Mouse (Mus musculus): Measurements from ENCODE around the gene Ankrd54. TPM values are rescaled to one million over a fixed set of nuclear protein-coding genes. Genes with fewer than 3 reads are reported as not detected.

The Ankrd54 gene
- polyA plus RNA-seq, 1 experiment from 2014 or later: 22.5 TPM

DNA sequence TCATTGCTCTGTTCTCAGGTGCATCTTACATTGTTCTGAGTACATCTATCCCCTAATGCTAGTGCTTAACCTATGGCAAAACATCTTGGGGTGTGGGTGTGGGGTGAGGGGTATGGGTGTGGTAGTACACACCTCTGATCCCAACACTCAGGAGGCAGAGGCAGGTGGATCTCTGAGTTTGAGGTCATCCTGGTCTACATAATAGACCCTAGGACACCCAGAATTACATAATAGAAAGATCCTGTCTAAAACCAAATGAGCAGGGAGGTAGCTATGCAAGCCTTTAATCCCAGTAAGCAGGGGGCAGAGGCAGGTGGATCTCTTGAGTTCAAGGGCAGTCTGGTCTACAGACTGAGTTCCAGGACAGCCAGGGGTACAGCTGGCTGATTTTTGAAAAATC, 11.1 kb upstream of the Ankrd54 start:
- no peaks in the 10 kb centered on the region for H3K9me3 ChIP-seq (ENCODE audit: low read length)
- H3K4me1 ChIP-seq (ENCODE audit: insufficient read depth): peaks cover 9% of the 10 kb centered on the region
- no peaks in the 10 kb centered on the region for H3K27me3 ChIP-seq (ENCODE audit: insufficient read depth, low read length)
- H3K27ac ChIP-seq (ENCODE audit: low read depth): no peak overlapping the region
- ATAC-seq (no peak), DNase-seq (no peak)
- H3K36me3 ChIP-seq (replicated peaks; ENCODE audit: insufficient read depth, low read length): peaks cover 24% of the 10 kb centered on the region
- no peak for TF ChIP-seq EP300 (IDR thresholded peaks at IDR 0.05; ENCODE audit: low read depth)
- no peak for TF ChIP-seq CTCF (IDR thresholded peaks at IDR 0.05; ENCODE audit: low read depth)
- no peak overlapping the region for H3K9ac ChIP-seq (replicated peaks)
- no peak overlapping the region for H3K4me3 ChIP-seq (ENCODE audit: low read depth, low read length)
- no peak overlapping the region for H3K4me2 ChIP-seq (ENCODE audit: low read depth, low read length)

DNA sequence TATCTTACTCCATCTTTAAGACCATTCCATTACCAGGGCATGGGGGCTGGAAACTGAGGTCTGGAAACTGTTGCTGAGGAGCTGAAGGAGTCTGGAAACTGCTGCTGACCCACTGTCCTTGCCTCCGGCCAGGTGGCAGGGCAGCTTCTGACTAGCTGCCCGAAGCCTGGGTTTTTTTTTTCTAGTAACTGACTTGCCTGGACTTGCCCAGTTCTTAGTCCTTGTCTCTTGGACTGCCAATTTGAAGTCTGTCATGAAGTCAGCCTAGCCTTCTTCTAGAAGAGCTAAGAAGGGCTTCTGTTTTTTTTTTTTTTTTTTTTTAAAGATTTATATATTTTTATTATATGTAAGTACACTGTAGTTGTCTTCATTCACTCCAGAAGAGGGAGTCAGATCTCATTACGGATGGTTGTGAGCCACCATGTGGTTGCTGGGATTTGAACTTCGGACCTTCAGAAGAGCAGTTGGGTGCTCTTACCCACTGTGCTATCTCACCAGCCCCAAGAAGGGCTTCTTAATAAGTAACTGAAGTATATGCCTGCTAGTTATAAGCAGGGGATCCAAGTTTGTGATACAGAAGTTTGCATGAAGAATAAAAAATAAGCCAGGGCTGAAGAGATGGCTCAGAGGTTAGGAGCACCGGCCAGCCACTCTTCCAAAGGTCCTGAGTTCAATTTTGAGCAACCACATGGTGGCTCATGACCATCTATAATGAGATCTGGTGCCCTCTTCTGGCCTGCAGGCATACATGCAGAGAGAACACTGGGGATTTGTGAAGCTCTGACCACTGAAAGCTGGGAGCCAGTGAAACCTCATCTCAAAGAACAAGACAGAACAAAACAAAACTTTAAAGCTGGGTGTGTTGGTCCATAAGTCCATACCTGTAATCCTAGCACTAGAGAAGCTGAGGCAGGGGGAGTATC, 8.7 kb upstream of the Ankrd54 start:
- Histone ChIP-seq H3K36me3 (replicated peaks; ENCODE audit: insufficient read depth, low read length) (peaks cover 2% of the 10 kb centered on the region; the same call in 1 of the 2 replicates), H3K9me3 (ENCODE audit: low read length) (no peaks in the 10 kb centered on the region), H3K27me3 (ENCODE audit: insufficient read depth, low read length) (no peaks in the 10 kb centered on the region), H3K9ac (replicated peaks) (no peak overlapping the region), H3K4me3 (ENCODE audit: low read depth, low read length) (no peak overlapping the region), H3K27ac (ENCODE audit: low read depth) (no peak overlapping the region), H3K4me1 (ENCODE audit: insufficient read depth) (peaks cover 27% of the 10 kb centered on the region), H3K4me2 (ENCODE audit: low read depth, low read length) (no peak overlapping the region)
- no peak for DNase-seq
- TF ChIP-seq EP300 (IDR thresholded peaks at IDR 0.05; ENCODE audit: low read depth): no peak
- peak; percentile 88 for TF ChIP-seq CTCF (IDR thresholded peaks at IDR 0.05; ENCODE audit: low read depth)
- peak; percentile 30; the same call in 1 of the 2 replicates for ATAC-seq
- 65% methylated on average over 5 of the region's 5 CpGs for WGBS (ENCODE audit: insufficient replicate concordance)

DNA sequence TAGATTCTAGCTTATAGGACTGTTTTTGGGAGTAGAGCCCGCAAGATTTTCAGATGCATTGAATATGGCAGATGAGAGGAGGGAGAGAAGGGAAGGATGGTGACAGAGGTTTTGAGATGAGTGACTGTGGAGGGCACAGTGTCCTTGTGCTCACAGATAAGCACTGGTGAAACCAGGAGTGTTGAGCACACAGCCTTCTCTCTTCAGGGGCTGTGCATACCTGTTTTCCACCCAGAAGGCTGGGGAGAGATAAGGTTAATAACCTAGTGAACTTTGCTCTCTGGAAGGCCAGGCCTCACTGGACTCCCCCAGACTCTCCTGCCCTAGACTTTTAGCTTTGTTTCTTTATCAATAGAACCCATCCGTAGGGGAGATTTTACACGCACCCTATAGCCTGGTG, 5.7 kb upstream of the Ankrd54 start:
- Histone ChIP-seq H3K4me2 (ENCODE audit: low read depth, low read length) (no peak overlapping the region), H3K36me3 (replicated peaks; ENCODE audit: insufficient read depth, low read length) (no peaks in the 10 kb centered on the region), H3K9ac (replicated peaks) (no peak overlapping the region; the same call in 1 of the 2 replicates), H3K27ac (ENCODE audit: low read depth) (peak overlapping the region; percentile 26), H3K9me3 (ENCODE audit: low read length) (no peaks in the 10 kb centered on the region), H3K27me3 (ENCODE audit: insufficient read depth, low read length) (no peaks in the 10 kb centered on the region), H3K4me1 (ENCODE audit: insufficient read depth) (peaks cover 23% of the 10 kb centered on the region), H3K4me3 (ENCODE audit: low read depth, low read length) (no peak overlapping the region)
- no peak for DNase-seq
- TF ChIP-seq CTCF (IDR thresholded peaks at IDR 0.05; ENCODE audit: low read depth) (no peak), EP300 (IDR thresholded peaks at IDR 0.05; ENCODE audit: low read depth) (no peak)
- ATAC-seq: peak; percentile 57
- 54% methylated on average over 3 of the region's 3 CpGs for WGBS (ENCODE audit: insufficient replicate concordance)

DNA sequence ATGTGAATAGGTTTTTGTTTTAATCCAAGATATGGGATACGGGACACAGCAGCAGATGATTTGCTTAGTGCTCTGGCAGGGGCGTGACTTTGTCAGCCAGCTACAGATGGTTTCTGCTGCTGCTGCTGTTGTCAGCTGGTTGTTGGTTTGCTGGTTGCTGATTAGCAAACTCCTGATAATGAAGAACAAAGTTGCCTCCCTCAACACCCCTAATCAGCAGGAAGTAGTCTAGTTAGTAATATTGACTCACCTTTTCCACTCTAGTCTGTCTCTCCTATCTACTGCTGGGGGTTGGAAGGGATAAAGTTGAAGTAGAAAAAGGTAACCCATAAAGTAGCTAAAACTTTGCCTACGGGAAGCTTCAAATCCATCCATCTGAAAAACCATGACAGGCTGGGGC, 4.9 kb upstream of the Ankrd54 start:
- Histone ChIP-seq H3K9ac (replicated peaks) (no peak overlapping the region; the same call in 1 of the 2 replicates), H3K36me3 (replicated peaks; ENCODE audit: insufficient read depth, low read length) (no peaks in the 10 kb centered on the region), H3K4me2 (ENCODE audit: low read depth, low read length) (peak overlapping the region; percentile 22; the same call in 1 of the 2 replicates), H3K27me3 (ENCODE audit: insufficient read depth, low read length) (no peaks in the 10 kb centered on the region), H3K4me1 (ENCODE audit: insufficient read depth) (peaks cover 26% of the 10 kb centered on the region), H3K9me3 (ENCODE audit: low read length) (no peaks in the 10 kb centered on the region), H3K27ac (ENCODE audit: low read depth) (peak overlapping the region; percentile 26), H3K4me3 (ENCODE audit: low read depth, low read length) (no peak overlapping the region)
- TF ChIP-seq CTCF (IDR thresholded peaks at IDR 0.05; ENCODE audit: low read depth) (no peak), EP300 (IDR thresholded peaks at IDR 0.05; ENCODE audit: low read depth) (peak; percentile 87)
- WGBS (ENCODE audit: insufficient replicate concordance): 49% methylated on average over 3 of the region's 3 CpGs
- DNase-seq (no peak), ATAC-seq (no peak)

DNA sequence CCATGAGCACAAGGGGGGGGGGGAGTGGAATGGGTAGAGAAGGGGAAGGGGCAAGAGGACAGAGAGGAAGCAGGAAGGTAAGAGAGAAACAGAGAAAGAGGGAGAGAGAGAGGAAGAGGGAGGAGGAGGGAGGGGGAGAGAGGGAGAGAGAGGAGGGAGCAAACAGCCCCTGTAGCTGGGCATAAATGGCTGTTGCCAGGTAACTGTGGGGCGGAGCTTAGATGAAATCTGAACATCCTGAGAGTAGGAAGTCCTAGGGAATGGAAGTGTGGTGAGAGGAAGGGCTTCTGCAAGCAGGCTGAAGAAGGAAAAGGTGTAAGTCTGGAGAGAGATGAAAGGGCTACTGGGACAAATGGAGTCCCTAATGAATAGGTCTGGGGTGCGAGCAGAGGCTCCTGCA, 3.6 kb upstream of the Ankrd54 start:
- Histone ChIP-seq H3K4me3 (ENCODE audit: low read depth, low read length) (no peak overlapping the region), H3K4me1 (ENCODE audit: insufficient read depth) (peaks cover 28% of the 10 kb centered on the region), H3K9ac (replicated peaks) (no peak overlapping the region), H3K27ac (ENCODE audit: low read depth) (no peak overlapping the region), H3K27me3 (ENCODE audit: insufficient read depth, low read length) (no peaks in the 10 kb centered on the region), H3K9me3 (ENCODE audit: low read length) (no peaks in the 10 kb centered on the region), H3K4me2 (ENCODE audit: low read depth, low read length) (no peak overlapping the region), H3K36me3 (replicated peaks; ENCODE audit: insufficient read depth, low read length) (no peaks in the 10 kb centered on the region)
- no peak for TF ChIP-seq CTCF (IDR thresholded peaks at IDR 0.05; ENCODE audit: low read depth)
- TF ChIP-seq EP300 (IDR thresholded peaks at IDR 0.05; ENCODE audit: low read depth): no peak
- no peak for ATAC-seq
- DNase-seq: no peak
- 54% methylated on average over 2 of the region's 2 CpGs for WGBS (ENCODE audit: insufficient replicate concordance)

DNA sequence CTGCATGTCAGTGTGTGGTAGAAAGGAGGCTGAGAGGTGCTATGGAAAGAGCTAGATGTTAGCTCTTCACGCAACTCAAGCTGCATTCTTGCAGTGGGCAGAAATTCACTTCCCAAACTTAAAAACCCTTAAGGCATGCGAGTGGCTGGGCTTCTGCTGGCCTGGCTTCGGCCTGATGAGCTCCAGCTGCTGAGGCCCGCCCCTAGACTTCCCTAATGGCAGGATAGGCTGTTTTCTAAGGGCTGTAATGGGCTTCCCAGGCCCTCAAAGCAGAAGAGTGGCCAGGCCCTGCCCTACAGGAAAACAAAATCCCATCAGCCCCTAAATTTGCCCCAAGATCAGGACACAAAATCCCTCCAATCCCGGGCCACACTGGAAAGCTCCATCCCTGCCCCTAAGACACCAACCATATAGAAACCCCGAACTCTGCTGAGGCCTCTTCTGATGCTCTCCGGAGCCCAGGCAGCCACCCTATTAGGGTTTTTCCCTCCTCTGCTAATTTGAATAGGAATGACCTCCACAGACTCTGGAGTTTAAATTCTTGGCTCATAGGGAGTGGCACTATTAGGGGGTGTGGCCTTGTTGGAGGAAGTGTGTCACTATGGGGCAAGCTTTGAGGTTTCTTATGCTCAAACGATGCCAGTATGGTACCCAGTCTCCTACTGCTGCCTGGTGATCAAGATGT, 2.5 kb upstream of the Ankrd54 start:
- DNase-seq: no peak
- no peaks in the 10 kb centered on the region for H3K9me3 ChIP-seq (ENCODE audit: low read length)
- no peak overlapping the region for H3K4me2 ChIP-seq (ENCODE audit: low read depth, low read length)
- no peaks in the 10 kb centered on the region for H3K27me3 ChIP-seq (ENCODE audit: insufficient read depth, low read length)
- H3K27ac ChIP-seq (ENCODE audit: low read depth): no peak overlapping the region
- peaks cover 32% of the 10 kb centered on the region for H3K4me1 ChIP-seq (ENCODE audit: insufficient read depth)
- ATAC-seq: no peak
- H3K4me3 ChIP-seq (ENCODE audit: low read depth, low read length): no peak overlapping the region
- 72% methylated on average over 8 of the region's 8 CpGs for WGBS (ENCODE audit: insufficient replicate concordance)
- TF ChIP-seq CTCF (IDR thresholded peaks at IDR 0.05; ENCODE audit: low read depth) (no peak), EP300 (IDR thresholded peaks at IDR 0.05; ENCODE audit: low read depth) (no peak)
- H3K9ac ChIP-seq (replicated peaks): no peak overlapping the region
- H3K36me3 ChIP-seq (replicated peaks; ENCODE audit: insufficient read depth, low read length): peaks cover 6% of the 10 kb centered on the region
